Mouse (Mus musculus) MEL (cell line): Measurements from ENCODE around the gene Ccar1. TPM values are rescaled to one million over a fixed set of nuclear protein-coding genes. Genes with fewer than 3 reads are reported as not detected.

Experiments used
- DNase-seq: peaks from one replicate; pipeline ENCODE4 v3.0.0; 2011; ENCODE audit warnings: low read depth, low spot score
- H3K27ac ChIP-seq: 2 replicates; pipeline ENCODE4 v1.5.1; 2012; ENCODE audit warnings: low read depth, mild to moderate bottlenecking, control low read depth, low read length, moderate library complexity; ENCODE audit not compliant: control insufficient read depth
- H3K27me3 ChIP-seq, 2 experiments: fragments of 150-350 bp in 1 of 2; sonication (generic) in 1 of 2; 2 replicates each; pipeline ENCODE4 v1.6.1; 2012; ENCODE audit warnings: low read length in 2 of 2, mild to moderate bottlenecking in 2 of 2, improper control_type of control experiment in 1 of 2, moderate library complexity in 1 of 2; ENCODE audit not compliant: insufficient read depth in 2 of 2, control insufficient read depth in 1 of 2
- H3K36me3 ChIP-seq, 2 experiments: 2 replicates each; pipeline ENCODE4 v1.6.1; 2012 to 2014; ENCODE audit warnings: low read length in 2 of 2, improper control_type of control experiment in 1 of 2, inconsistent platforms in 1 of 2, mild to moderate bottlenecking in 1 of 2; ENCODE audit not compliant: insufficient read depth in 2 of 2, control insufficient read depth in 1 of 2
- H3K4me1 ChIP-seq, 2 experiments: fragments of 150-350 bp in 1 of 2; sonication (generic) in 1 of 2; 2 replicates each; pipeline ENCODE4 v1.6.1; 2012; ENCODE audit warnings: low read length in 2 of 2, improper control_type of control experiment in 1 of 2, mild to moderate bottlenecking in 1 of 2; ENCODE audit not compliant: insufficient read depth in 2 of 2, control insufficient read depth in 1 of 2
- H3K4me3 ChIP-seq, 2 experiments: fragments of 150-350 bp in 1 of 2; sonication (generic) in 1 of 2; 2 replicates each; pipeline ENCODE4 v1.5.1; 2012; ENCODE audit warnings: low read depth in 2 of 2, low read length in 2 of 2, mild to moderate bottlenecking in 2 of 2, moderate library complexity in 2 of 2, control low read depth in 1 of 2, improper control_type of control experiment in 1 of 2; ENCODE audit not compliant: control insufficient read depth in 1 of 2, insufficient read depth in 1 of 2
- H3K79me2 ChIP-seq: 2 replicates; pipeline ENCODE4 v1.6.1; 2012; ENCODE audit warnings: mild to moderate bottlenecking, low read length, moderate library complexity; ENCODE audit not compliant: control insufficient read depth, poor library complexity, insufficient read depth
- H3K9ac ChIP-seq: 2 replicates; pipeline ENCODE4 v1.6.1; 2012; ENCODE audit warnings: low read depth, mild to moderate bottlenecking, control low read depth, low read length, moderate library complexity; ENCODE audit not compliant: control insufficient read depth, poor library complexity, severe bottlenecking
- H3K9me3 ChIP-seq: fragments of 150-350 bp; sonication (generic); replicated peaks from 2 replicates; pipeline ENCODE4 v1.6.1; 2012; ENCODE audit warnings: mild to moderate bottlenecking, low read length, improper control_type of control experiment, moderate library complexity; ENCODE audit not compliant: insufficient read depth
- CHD1 ChIP-seq: IDR thresholded peaks from 2 replicates; pipeline ENCODE4 v1.6.1; 2012; ENCODE audit warnings: low read depth, mild to moderate bottlenecking, inconsistent platforms, low read length, improper control_type of control experiment
- CTCF ChIP-seq, 3 experiments: IDR thresholded peaks in 2 of 3; conservative IDR thresholded peaks in 1 of 3; 2 replicates each; pipeline ENCODE4 v1.5.1; 2011 to 2012; ENCODE audit warnings: low read length in 3 of 3, low read depth in 2 of 3, mild to moderate bottlenecking in 2 of 3, improper control_type of control experiment in 1 of 3, inconsistent platforms in 1 of 3, mixed read lengths in 1 of 3, moderate library complexity in 1 of 3; ENCODE audit not compliant: control insufficient read depth in 1 of 3, insufficient read depth in 1 of 3, poor library complexity in 1 of 3, severe bottlenecking in 1 of 3
- E2F4 ChIP-seq: IDR thresholded peaks from 2 replicates; pipeline ENCODE4 v1.6.1; 2011; ENCODE audit warnings: low read depth, low read length, improper control_type of control experiment, borderline replicate concordance
- EP300 ChIP-seq, 2 experiments: IDR thresholded peaks; 2 replicates each; pipeline ENCODE4 v1.6.1; 2011; ENCODE audit warnings: improper control_type of control experiment in 2 of 2, low read length in 2 of 2, low read depth in 1 of 2, mild to moderate bottlenecking in 1 of 2
- GABPA ChIP-seq: IDR thresholded peaks from 2 replicates; pipeline ENCODE4 v1.6.1; 2012; ENCODE audit warnings: low read depth, mild to moderate bottlenecking, inconsistent platforms, low read length, improper control_type of control experiment, moderate library complexity
- GATA1 ChIP-seq: IDR thresholded peaks from 2 replicates; pipeline ENCODE4 v1.6.1; 2011; ENCODE audit warnings: low read depth, low read length, improper control_type of control experiment
- KAT2A ChIP-seq: conservative IDR thresholded peaks from 2 replicates; pipeline ENCODE4 v1.6.1; 2012; ENCODE audit warnings: low read depth, low read length, improper control_type of control experiment, inconsistent platforms
- MAFK ChIP-seq: IDR thresholded peaks from 2 replicates; pipeline ENCODE4 v1.6.1; 2011; ENCODE audit warnings: low read depth, mild to moderate bottlenecking, low read length, improper control_type of control experiment, borderline replicate concordance
- MEF2A ChIP-seq: IDR thresholded peaks from 2 replicates; pipeline ENCODE4 v1.6.1; 2014; ENCODE audit warnings: low read depth, mild to moderate bottlenecking, inconsistent platforms, low read length, improper control_type of control experiment; ENCODE audit not compliant: poor library complexity, insufficient replicate concordance, severe bottlenecking; ENCODE audit errors: extremely low read depth
- MYC ChIP-seq: IDR thresholded peaks from 2 replicates; pipeline ENCODE4 v1.6.1; 2011; ENCODE audit warnings: low read depth, mild to moderate bottlenecking, low read length, improper control_type of control experiment, moderate library complexity
- NELFE ChIP-seq: IDR thresholded peaks from 2 replicates; pipeline ENCODE4 v1.6.1; 2011; ENCODE audit warnings: low read depth, low read length, improper control_type of control experiment
- NRF1 ChIP-seq: IDR thresholded peaks from 2 replicates; pipeline ENCODE4 v1.6.1; 2014; ENCODE audit warnings: low read depth, mild to moderate bottlenecking, inconsistent platforms, low read length, improper control_type of control experiment, moderate library complexity; ENCODE audit not compliant: poor library complexity, insufficient read depth, severe bottlenecking
- POLR2A ChIP-seq, 2 experiments: IDR thresholded peaks; 2 replicates each; pipeline ENCODE4 v1.6.1; 2011 to 2012; ENCODE audit warnings: low read length in 2 of 2, mild to moderate bottlenecking in 2 of 2, control low read depth in 1 of 2, improper control_type of control experiment in 1 of 2, low read depth in 1 of 2, moderate library complexity in 1 of 2; ENCODE audit not compliant: control insufficient read depth in 1 of 2, insufficient read depth in 1 of 2, poor library complexity in 1 of 2
- RCOR1 ChIP-seq: IDR thresholded peaks from 2 replicates; pipeline ENCODE4 v1.6.1; 2012; ENCODE audit warnings: low read depth, mild to moderate bottlenecking, inconsistent platforms, low read length, improper control_type of control experiment
- SIN3A ChIP-seq: IDR thresholded peaks from 2 replicates; pipeline ENCODE4 v1.6.1; 2012; ENCODE audit warnings: low read length, improper control_type of control experiment, inconsistent platforms
- TAL1 ChIP-seq: IDR thresholded peaks from 2 replicates; pipeline ENCODE4 v1.6.1; 2012; ENCODE audit warnings: mild to moderate bottlenecking, inconsistent platforms, low read length, moderate library complexity, mixed read lengths
- TBP ChIP-seq: IDR thresholded peaks from 2 replicates; pipeline ENCODE4 v1.8.0; 2011; ENCODE audit warnings: low read depth, low read length, improper control_type of control experiment
- ZKSCAN1 ChIP-seq: IDR thresholded peaks from 2 replicates; pipeline ENCODE4 v1.6.1; 2012; ENCODE audit warnings: low read depth, mild to moderate bottlenecking, inconsistent platforms, low read length, improper control_type of control experiment, moderate library complexity
- ZMIZ1 ChIP-seq: IDR thresholded peaks from 2 replicates; pipeline ENCODE4 v1.6.1; 2012; ENCODE audit warnings: low read depth, mild to moderate bottlenecking, inconsistent platforms, low read length, improper control_type of control experiment, moderate library complexity
- ZNF384 ChIP-seq: IDR thresholded peaks from 2 replicates; pipeline ENCODE4 v1.6.1; 2012; ENCODE audit warnings: low read depth, mild to moderate bottlenecking, inconsistent platforms, low read length, improper control_type of control experiment
- polyA plus RNA-seq, 2 experiments: library from polyadenylated mRNA; stranded (reverse) in 1 of 2; unstranded in 1 of 2; fragments of >175 nt in 1 of 2; fragments of >200 nt in 1 of 2; gene quantifications; 2 replicates each; pipeline versions ENCODE4 v1.2.1 to v1.2.4; 2012; ENCODE audit warnings: low replicate concordance in 2 of 2, low read depth in 1 of 2; ENCODE audit not compliant: insufficient read length in 2 of 2, insufficient read depth in 1 of 2, missing spikeins in 1 of 2
- total RNA-seq: library from RNA; depleted of rRNA; stranded (reverse); fragments of 300-350 nt; gene quantifications from 2 replicates; pipeline ENCODE4 v1.2.3, GENCODE M21; 2012

Ccar1 gene
- total and polyA plus RNA-seq, 3 experiments = 41.5 to 66.8 (median 65.4) TPM

GRCm38 (mm10) chr10:62837987-62838386, 45.9 kb upstream of the Ccar1 start:
- peaks cover 0 to 16% of the 10 kb centered on the region in 2 experiments; a peak in 2 of 4 replicates for H3K4me1 ChIP-seq
- peaks cover 0 to 15% of the 10 kb centered on the region in 2 experiments; a peak in 2 of 4 replicates for H3K36me3 ChIP-seq
- H3K4me3 ChIP-seq = no peak overlapping the region; a peak in 1 of 4 replicates
- no peak overlapping the region for H3K9ac ChIP-seq
- no peaks in the 10 kb centered on the region for H3K27me3 ChIP-seq
- TF ChIP-seq MYC (no peak), TAL1 (peak; percentile 21; the same call in 1 of the 2 replicates), ZNF384 (no peak), EP300 (IDR thresholded peaks at IDR 0.05; ENCODE audit: low read depth in 1 of 2, low read length in 2 of 2) (peak; percentile 33 to 70; a peak in 3 of 4 replicates)
- peak; percentile 70 for DNase-seq
- no peaks in the 10 kb centered on the region for H3K79me2 ChIP-seq
- H3K9me3 ChIP-seq = no peaks in the 10 kb centered on the region
- H3K27ac ChIP-seq = peak overlapping the region; percentile 37; the same call in 1 of the 2 replicates

DNA sequence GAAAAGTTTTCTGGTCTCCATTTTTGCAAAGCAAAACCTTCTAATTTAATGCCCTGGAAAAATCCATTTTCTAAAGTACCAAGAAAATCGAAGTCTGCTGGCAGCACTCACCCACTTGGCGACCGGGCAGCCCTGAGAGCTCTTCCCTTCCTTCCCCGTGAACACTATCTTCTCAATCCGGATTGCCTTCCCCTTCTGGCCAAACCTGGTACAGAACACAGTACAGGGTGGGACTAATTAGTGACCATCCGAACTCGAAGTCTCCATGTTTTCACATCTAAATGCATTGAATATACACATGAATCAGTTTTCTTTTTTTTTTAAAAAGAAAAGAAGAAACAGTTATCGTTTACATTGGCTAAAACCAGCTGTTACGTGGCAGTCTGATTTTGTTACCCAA, 40.7 kb upstream of the Ccar1 start:
- no peak for TF ChIP-seq NRF1
- TF ChIP-seq CTCF (IDR thresholded peaks at IDR 0.05 in 2 of 3, conservative IDR thresholded peaks at IDR 0.05 in 1 of 3; ENCODE audit: control insufficient read depth in 1 of 3, insufficient read depth in 1 of 3, low read depth in 2 of 3, low read length in 3 of 3, poor library complexity in 1 of 3, severe bottlenecking in 1 of 3) = no peak
- no peak for TF ChIP-seq ZKSCAN1
- no peak for TF ChIP-seq RCOR1
- no peak for TF ChIP-seq KAT2A
- no peak for TF ChIP-seq CHD1
- no peak for TF ChIP-seq MAFK
- no peak for TF ChIP-seq GABPA
- no peak for TF ChIP-seq ZMIZ1
- no peak for TF ChIP-seq MEF2A
- TF ChIP-seq POLR2A (IDR thresholded peaks at IDR 0.05; ENCODE audit: control insufficient read depth in 1 of 2, insufficient read depth in 1 of 2, low read depth in 1 of 2, low read length in 2 of 2, poor library complexity in 1 of 2) = no peak
- no peak for TF ChIP-seq MYC
- no peak for TF ChIP-seq TBP
- TF ChIP-seq SIN3A = no peak
- TF ChIP-seq NELFE = no peak
- no peak for TF ChIP-seq E2F4
- no peak for TF ChIP-seq GATA1
- TF ChIP-seq, all 39 proteins: peak for 0
- no peak for DNase-seq
- Histone ChIP-seq H3K27me3 (no peaks in the 10 kb centered on the region), H3K27ac (no peak overlapping the region), H3K4me3 (no peak overlapping the region), H3K9ac (no peak overlapping the region), H3K36me3 (peaks cover 0 to 18% of the 10 kb centered on the region in 2 experiments; a peak in 2 of 4 replicates), H3K4me1 (peaks cover 5 to 17% of the 10 kb centered on the region in 2 experiments), H3K9me3 (no peaks in the 10 kb centered on the region), H3K79me2 (no peaks in the 10 kb centered on the region)
